Mouse (Mus musculus) mature B cell (primary cell): ENCODE results near the gene Prtn3.

Source experiments
- in situ Hi-C: fragments of 300-500 bp; cut with MboI; formaldehyde crosslinking; loops from 2 replicates; pipeline ENCODE4 v1.14.3; 2019

Gene Prtn3

DNA sequence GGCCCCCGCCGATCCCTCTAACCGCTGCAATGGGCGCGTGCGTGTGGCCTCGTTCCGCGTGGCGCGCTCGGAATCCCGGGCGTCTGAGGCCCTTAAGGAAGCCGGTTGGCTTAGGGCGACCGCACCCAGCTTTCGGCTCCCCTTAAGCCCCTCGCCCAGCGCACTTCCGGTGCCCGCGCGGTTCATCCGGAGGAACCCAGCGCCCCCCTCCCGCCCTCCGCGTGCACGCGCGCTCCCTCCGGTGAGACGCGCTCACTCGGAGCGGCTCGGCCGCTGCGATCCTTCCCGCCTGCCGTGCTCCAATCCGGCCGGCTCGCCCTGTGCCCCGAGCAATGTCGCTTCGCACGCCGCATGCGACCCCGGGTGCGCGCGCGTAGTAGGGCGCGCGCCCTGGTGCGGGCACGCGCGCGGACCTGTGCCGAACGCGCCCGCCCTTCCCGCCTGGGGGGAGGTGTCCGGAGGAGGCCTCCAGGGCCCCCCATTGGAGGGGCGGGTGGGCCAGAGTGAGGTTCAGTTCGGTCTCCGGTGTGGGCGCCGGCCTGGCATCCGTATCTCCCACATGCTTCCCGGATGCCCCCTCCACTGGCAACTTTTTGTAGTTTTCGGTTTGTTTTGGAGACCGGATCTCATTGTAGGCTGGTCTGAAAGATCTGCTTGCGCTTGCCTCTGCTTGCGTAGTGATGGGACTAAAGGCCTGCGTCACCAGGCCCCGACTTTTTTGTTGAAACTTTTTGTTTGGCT, 19.3 kb upstream of the Prtn3 start:
- in situ Hi-C loops: no loop called here

DNA sequence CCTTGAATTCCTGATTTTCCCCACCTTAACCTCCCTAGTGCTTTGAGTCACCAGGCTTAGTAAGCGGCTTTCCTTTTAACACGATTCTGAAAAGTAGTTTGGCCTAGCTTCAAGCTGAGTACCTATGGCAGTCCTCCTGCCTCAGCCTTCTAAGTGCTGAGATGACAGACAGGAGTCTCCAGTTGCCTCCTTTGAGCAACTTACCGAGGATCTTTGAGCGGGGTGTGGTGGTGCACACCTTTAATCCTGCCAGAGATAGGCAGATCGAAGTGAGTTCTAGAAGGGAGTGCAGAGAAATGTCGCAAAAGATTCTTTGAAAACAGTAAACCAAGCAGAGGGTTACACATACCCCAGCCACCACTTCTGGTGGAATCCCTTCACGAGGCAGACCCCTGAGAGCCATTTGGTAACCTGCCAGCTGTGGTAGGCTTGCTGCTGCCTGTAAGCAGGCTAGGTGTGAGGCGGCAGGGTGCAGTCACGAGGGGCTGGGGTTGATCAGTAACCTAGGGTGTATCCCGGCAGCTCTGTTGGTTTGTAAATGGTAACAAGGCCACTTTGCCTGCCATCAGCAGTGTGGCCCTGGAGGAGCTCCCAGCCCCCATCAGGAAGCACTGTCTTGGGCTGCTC, 18.6 kb upstream of the Prtn3 start:
- in situ Hi-C loops: no loop called here

DNA sequence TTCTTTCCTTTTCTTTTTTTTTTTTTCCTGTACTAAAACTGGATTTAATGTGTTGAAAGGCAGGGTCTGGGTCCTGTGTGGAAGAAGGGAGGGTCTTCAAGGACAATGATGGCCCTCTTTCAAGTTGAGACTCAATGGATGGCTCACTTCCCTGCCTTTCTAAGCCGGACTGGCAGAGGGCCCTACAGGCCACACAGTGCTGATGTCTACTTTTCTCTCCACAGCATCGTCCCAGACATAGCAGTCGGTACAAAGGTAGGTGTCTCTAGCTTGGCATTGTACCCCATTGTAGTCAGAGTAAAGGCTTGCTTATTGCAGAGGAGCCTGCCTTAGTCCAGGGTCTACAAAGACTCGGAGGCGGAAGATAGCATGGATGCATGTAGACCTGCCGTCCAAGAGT, 18.0 kb upstream of the Prtn3 start:
- in situ Hi-C loops: no loop called here

DNA sequence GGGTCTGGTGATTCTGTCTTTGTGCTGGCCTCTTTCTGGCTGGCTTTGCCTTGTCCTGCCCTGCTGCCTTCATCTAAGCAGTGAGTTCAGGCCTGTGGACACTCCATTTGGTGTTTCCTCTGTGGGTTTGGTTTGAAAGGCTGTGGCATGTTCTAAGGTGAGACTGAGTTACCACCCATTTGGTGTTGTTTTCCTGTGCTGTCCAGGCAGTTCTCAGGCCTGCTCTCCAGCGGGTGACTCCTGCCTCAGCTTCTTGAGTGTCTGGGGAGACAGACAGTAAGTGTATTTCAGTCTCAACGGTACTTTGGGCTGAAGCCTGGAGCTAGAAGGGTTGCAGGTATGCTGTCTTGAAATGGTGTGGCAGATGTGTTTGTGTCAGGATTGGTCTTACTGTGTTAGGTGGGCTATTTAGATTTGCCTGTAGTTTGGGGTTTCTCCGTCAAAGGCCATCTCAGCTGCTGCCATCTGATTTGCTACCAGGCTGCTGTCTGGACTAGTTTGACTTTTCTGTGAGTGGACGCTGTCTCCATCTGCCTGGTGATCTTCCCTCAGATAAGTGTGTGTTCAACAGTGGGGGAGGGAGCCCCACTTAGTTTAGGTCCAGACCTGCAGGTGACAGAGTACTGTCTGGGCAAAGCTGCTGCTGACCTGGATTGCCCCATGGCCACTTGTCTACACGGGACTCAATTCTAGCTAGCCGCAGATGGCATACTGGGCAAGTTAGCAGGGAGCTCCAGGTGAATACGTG, 17.4 kb upstream of the Prtn3 start:
- in situ Hi-C loops: no loop called here

DNA sequence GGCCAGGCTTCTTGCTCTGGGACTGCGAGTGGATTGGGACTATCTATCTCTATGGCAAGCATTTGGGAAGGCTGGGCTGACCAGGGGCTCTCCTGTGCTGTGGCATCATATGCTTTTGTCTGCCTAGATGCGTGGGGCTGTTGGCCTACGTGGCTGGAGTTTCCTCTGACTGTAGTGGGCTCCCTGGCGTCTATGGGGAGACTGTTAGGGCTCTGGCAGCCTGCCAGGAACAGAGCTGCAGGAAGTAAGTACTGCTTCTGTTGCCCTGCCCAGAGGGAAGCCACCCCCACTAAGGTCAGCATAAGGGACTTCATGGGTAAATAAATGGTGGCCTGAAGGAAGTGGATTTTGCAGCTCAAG, 16.8 kb upstream of the Prtn3 start:
- in situ Hi-C loops: no loop called here

DNA sequence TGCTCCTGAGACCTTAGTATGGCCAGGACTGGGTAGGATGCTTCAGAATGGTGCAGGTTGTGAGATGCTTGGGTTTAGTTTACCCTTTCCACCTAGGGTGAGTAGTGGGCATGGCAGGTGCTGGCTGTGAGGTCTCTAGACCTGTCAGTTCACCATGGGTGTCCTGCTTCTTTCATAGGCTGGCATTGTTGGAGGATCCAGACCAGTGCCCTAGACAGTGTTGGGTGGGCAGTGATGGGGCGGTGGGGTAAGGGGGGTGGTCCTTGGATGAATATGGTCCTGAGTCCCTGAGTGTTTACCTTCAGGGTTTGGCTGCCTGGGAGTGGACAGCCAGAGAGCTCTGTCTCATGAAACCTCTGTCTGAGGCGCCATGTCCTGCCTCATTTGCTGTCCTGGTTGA, 16.4 kb upstream of the Prtn3 start:
- in situ Hi-C loops: no loop called here

DNA sequence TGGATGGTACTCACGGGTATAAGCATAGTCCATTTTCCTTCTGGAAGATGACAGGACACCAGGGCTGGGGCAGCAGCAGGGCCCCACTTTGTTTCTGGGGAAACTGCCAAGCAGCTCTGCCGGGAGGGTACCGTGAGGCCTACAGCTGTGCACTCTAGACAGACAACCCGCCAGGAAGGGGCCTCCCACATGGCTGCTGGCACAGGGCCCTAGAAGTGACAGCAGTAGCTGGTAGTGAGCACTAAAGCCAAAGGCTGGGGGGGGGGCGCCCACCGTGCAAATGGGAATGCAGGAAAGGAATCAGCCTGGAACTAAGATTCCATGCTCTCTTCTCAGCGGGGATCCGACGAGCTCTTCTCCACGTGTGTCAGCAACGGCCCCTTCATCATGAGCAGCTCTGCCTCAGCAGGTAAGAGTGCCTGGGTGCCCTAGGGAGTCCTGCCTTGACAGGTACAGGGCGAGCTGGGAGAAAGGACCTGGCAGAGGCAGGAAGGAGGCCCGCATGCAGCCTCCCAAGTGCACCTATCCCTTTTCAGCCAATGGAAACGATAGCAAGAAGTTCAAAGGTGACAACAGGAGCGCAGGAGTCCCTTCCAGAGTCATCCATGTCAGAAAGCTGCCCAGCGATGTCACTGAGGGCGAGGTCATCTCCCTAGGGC, 15.7 kb upstream of the Prtn3 start:
- in situ Hi-C loops: no loop called here

DNA sequence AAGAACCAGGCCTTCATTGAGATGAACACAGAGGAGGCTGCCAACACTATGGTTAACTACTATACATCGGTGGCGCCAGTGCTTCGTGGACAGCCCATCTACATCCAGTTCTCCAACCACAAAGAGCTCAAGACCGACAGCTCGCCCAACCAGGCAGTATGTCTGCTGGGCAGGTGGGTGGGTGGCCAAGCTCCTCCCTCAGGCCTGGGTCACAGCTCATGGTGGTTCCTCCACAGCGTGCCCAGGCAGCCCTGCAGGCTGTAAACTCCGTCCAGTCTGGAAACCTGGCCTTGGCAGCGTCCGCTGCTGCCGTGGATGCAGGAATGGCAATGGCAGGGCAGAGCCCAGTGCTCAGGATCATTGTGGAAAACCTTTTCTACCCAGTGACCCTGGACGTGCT, 15.2 kb upstream of the Prtn3 start:
- in situ Hi-C loops: no loop called here

DNA sequence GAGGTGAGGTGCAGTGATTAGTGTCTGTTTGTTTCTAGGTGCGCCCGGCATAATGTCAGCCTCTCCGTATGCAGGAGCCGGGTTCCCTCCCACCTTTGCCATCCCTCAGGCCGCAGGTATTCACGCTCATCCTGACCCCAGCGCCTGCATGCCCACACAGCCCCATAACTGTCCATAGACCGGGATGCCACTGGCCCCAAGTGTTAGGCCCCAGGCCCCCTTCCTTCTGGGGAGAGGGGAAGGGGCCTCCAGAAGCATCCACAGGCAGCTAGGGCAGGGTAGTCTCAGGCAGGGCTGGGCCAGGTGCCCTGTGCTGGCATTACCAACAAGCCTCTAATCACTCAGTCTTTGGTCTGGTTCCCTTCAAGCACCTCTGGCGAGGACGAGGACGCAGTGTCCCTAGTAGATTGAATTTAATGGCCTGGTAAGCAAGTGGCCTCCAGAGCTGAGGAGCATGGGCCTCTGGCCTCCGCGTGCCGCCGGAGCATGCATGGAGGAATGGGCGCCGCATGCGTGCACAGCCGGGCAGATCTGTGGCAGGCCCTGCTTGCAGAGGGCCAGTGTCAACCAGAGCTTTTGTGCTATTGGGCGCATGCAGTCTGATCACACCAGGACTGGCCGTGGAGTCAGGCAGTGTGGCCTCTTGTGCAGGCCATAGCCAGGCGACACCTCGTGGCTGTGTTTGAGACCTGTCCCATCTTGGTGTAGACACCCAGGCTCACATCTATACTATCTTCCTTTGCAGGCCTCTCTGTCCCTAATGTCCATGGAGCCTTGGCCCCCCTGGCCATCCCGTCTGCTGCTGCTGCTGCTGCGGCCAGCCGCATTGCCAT, 14.0 kb upstream of the Prtn3 start:
- in situ Hi-C loops: no loop called here

DNA sequence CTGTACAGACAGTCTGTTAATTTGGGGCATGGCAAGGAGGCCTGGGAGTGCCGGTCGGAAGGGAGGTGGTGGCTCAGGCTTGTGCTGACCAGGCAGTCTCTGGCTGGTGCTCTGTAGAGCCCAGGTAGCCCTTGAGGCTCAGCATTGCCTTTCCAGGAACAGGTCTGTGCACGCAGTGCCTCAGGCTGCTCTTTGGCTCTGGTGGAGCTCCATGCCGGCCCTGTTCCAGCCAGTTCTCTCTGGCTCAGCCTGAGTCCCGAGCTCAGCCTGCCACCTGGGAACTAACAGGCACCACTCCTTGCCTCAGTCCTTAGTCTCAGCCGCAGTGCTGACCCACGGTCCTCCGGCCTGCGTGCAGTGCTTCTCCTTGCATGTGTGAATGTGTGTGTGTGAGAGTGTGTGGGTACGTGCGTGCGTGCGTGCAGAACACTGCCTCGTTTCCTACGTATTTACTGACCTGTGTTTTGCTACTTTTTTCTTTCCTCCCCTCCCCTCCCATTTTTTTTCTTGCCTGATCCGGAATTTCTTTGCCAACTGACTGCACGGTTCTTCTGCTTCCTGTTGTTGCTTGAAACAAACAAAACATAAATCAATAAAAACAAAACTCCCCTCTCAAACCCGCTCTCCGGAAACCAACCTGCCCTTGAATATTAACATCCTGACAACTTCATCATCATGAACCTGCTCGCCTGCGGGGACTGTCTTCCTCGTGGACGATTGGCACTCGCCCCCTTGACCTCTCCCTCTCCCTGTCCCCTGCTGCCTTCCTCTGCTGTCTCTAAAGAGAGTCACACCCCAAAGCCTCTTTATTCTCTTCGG, 12.8 kb upstream of the Prtn3 start:
- in situ Hi-C loops: no loop called here

DNA sequence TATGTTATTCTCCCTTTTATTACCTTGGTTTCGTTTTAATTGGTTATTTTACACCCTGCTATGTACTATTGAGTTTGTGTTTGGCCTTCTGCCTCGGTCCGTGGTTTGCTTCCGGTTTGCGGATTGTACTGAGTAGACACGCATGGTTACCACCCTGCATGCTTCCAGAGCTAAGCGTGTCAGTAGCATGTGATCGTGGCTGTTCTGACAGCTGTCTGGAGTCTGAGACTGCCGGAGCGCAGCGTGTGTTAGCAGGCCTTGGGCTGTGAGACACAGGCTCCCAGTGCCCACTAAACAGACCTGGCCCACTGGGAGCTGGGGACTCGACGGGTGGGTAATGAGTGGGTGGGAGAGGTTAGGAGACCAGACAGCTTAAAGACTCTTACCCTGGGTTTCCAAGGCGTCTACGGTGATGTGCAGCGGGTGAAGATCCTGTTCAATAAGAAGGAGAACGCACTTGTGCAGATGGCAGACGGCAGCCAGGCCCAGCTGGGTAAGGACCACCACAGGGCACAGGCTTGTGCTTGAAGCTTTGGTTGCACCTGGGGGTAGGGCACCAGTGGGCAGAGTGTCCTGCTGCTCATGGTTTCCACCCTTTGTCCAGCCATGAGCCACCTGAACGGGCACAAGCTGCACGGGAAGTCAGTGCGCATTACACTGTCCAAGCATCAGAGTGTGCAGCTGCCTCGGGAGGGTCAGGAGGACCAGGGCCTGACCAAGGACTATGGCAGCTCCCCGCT, 12.1 kb upstream of the Prtn3 start:
- in situ Hi-C loops: no loop called here

DNA sequence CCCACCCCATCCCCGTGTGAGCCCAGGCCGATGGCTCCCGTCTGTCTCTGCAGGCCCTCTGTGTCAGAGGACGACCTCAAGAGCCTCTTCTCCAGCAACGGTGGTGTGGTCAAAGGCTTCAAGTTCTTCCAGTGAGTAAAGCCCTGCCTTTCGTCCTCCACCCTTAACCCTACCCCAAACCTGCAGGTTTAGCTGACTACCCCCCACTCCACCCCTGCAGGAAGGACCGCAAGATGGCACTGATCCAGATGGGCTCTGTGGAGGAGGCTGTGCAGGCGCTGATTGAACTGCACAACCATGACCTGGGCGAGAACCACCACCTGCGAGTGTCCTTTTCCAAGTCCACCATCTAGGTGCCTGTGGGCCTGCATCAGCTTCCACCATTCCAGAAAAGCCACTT, 11.4 kb upstream of the Prtn3 start:
- in situ Hi-C loops: no loop called here

DNA sequence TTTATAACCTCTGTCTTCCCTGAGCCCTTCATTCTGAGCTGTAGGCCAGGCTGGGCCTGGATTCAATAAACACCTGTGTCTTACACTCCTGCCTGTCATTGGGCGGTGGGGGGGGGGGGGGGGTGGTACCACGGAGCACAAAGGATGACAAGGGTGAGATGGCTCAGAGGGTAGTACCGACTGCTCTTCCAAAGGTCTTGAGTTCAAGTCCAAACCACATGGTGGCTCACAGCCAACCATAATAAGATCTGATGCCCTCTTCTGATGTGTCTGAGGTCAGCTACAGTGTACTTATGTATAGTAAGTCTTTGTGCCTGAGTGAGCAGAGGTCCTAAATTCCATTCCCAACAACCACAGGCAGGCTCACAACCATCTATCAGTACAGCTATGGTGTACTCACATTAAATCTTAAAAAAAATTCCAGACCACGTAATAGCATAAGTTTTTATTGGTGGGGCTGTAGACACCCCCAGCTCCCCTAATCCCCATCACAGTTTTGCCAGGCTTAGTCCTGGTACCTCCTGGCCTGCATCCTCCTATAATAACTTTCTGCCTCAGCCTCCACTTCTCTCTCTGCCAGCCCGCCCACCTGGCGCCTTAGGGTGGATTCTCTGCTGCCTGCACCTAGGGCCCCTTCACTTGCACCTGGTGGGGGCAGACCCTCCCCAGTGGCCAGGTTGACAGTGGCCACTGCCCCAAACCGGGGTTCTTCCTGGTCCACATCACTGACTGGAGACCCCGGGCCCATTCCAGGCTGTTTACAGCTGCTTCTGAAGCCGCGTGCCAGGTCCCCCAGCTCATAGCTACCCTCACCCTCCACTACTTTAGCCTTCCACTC, 9.7 kb upstream of the Prtn3 start:
- in situ Hi-C loops: no loop called here

DNA sequence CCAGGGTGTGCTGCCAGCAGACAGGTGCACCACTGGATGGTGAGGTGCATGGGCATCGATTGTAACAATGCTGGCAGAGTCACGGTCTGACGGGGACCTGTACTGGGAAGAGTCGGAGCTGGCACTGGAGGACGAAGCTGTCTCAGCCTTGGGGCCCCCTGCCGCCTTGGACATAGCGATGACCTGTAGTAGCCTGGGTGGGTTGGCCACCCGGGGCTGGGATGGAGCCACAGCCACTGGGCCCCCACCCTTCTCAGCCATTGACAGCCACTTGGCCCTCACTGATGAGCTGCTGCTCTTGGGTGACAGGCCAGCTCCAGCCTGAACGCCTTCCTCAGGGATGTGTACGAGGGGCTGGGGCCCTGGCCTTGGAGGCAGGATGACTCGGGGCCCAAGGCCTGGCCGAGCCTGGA, 9.1 kb upstream of the Prtn3 start:
- in situ Hi-C loops: no loop called here

DNA sequence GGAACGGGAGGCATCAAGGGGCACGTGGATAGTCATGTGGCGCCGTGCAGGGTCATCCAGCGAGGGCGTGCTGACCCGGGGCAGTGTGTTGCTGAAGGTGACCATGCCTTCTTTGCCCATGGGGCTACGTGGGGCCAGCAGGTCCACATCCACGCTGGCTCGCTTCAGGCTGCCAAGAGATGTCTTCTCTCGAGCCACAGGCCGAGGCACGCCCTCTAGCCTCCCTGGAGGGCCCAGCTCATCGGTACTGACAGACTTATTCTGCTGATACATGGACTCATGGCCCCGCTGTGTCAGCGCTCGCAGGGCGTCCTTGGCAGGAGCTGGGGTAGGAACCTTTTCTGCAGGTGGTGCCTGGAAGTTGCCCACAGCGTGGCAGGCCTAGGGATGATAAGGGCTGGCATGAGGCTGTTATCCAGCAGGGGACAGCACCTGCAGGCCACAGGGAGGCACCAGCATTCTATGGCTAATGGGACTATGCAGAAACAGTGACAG, 8.4 kb upstream of the Prtn3 start:
- in situ Hi-C loops: no loop called here

DNA sequence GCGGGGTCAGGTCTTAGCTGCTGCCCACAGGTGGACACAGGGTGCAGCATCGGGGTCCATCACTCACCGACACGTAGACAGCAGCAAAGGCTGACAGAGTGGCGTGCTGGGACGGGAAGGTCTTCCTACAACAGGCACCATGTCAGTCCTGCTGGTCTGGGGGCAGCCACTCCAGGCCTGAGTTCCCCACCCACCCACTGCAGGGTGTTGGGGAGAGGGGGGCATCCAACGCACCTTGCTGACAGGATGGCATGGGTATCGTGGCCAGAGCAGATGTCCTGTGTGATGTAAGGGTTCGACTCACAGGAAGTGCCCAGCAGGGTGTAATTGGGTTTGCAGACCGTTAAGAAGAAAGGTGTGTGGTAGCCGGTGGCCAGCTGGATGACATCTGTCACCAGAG, 7.7 kb upstream of the Prtn3 start:
- in situ Hi-C loops: no loop called here

DNA sequence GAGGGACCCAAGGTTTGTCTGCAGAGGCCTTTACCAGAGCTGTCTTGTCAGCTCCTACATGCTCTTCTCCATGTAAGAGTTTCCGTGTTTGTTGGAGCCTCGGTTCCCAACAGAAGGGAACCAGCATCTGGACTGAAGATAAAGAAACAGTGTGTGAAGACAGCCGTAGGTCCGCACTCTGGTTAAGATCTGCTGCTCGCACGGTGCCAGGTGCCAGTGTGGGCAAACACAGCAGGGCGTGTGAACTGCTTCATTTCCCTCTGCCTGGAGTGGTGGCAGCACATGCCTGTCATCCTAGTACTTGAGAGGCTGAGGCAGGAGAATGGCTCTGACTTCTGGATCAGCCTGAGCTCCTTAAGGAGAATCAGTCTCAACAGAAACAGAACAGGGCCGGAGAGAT, 2.4 kb upstream of the Prtn3 start:
- in situ Hi-C loops: no loop called here

DNA sequence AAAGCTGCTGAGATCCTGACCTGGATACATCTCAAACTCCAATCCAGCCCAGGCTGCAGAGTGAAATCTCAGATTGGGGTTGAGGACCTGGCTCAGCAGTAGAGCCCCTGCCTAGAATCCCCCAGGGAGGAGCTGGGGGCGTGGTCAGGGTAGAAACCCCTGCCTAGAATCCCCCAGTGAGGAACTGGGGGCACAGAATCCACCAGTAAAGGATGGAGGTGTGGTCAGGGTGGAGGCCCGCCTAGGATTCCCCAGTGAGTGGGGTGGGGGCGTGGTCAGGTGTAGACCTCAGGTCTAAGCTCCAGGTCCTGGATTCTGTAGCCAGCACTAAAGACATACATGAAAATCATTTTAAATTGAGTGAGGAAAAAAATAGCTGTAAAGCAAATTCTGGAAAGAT, 1.4 kb upstream of the Prtn3 start:
- in situ Hi-C loops: no loop called here

DNA sequence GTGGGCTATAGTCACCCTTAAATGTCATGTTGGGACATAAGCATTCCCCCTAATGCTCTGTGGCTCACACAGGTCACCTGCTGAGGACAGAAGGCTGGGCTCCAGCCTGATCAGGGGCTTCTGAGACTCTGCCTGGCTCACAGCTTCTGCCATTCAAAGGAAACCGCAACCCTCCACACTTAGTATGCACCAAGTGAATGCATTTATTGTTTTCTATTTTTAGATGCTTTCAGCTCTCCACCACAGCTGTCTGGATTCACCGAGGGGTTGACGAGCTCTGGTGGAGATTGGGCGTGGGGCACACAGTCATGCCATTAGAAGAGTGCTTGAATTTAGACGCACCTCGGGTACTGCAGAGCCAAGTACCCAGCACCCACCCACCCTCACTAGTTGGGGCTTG, 963 bp upstream of the Prtn3 start:
- in situ Hi-C loops: no loop called here
